ENCODE assay signal across 8 mouse cellular contexts in the genomic region with DNA sequence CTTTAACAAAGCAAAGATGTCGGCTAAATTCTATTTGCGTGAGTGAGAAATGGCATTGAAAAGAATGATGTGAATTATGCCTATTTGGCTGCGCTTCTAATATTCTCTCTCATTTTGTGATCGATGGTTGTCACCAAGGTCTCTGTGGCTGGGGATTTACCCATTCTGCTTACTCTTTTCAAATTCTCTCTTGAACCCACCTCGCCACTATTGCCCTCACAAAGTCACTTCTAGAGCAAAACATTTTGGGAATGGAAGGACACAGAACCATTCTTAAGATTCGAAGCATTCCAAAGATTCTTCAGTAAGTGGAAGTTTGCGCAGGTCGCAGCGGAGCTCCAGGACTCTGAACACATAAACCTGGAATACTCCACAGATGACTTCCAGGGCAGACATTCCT. TPM values are rescaled to one million over a fixed set of nuclear protein-coding genes. Genes with fewer than 3 reads are reported as not detected.
A peak's percentile ranks its signal among the peaks of the same experiment; 100 is the strongest.
DNase-seq lines count a peak whose midpoint lies in the region; ATAC-seq and TF ChIP-seq lines count a peak whose summit lies in the region.

No protein-coding gene starts in this region.

- no peaks in the 10 kb centered on the region for H3K9me3 ChIP-seq in lung, postnatal 0 days (ENCODE audit: low read length)
- no peaks in the 10 kb centered on the region for H3K9me3 ChIP-seq in limb, embryonic 11.5 days (ENCODE audit: control insufficient read depth, low read length)
- H3K9me3 ChIP-seq in neural tube, embryonic 15.5 days (replicated peaks), result no peaks in the 10 kb centered on the region

- TF ChIP-seq EP300 in lung, postnatal 0 days (IDR thresholded peaks at IDR 0.05), result no peak

- H3K9ac ChIP-seq in lung, postnatal 0 days (replicated peaks; ENCODE audit: low read depth), result no peak overlapping the region
- H3K9ac ChIP-seq in limb, embryonic 11.5 days (ENCODE audit: low read length), result 0 out of 2 replicates have a peak overlapping the region, but pooled peaks have one; percentile 50
- H3K9ac ChIP-seq in neural tube, embryonic 15.5 days (replicated peaks), result peak overlapping the region; percentile 21; the same call in 1 of the 2 replicates

- H3K27me3 ChIP-seq in lung, postnatal 0 days (replicated peaks; ENCODE audit: insufficient read depth, low read length), result no peaks in the 10 kb centered on the region
- no peaks in the 10 kb centered on the region for H3K27me3 ChIP-seq in limb, embryonic 11.5 days (ENCODE audit: control insufficient read depth, insufficient read depth, low read length)
- no peaks in the 10 kb centered on the region for H3K27me3 ChIP-seq in neural tube, embryonic 15.5 days (replicated peaks)

- H3K36me3 ChIP-seq in lung, postnatal 0 days (ENCODE audit: insufficient read depth, low read length), result no peaks in the 10 kb centered on the region
- peaks cover 7% of the 10 kb centered on the region for H3K36me3 ChIP-seq in limb, embryonic 11.5 days (ENCODE audit: control insufficient read depth, insufficient read depth, low read length)
- peaks cover 10% of the 10 kb centered on the region for H3K36me3 ChIP-seq in neural tube, embryonic 15.5 days

- peak overlapping the region; percentile 62 for H3K4me2 ChIP-seq in lung, postnatal 0 days (replicated peaks; ENCODE audit: low read depth, low read length)
- H3K4me2 ChIP-seq in limb, embryonic 11.5 days (ENCODE audit: low read depth, severe bottlenecking), result peak overlapping the region; percentile 61
- peak overlapping the region; percentile 62 for H3K4me2 ChIP-seq in neural tube, embryonic 15.5 days

- H3K4me1 ChIP-seq in lung, postnatal 0 days (ENCODE audit: insufficient read depth, low read depth, low read length), result peaks cover 7% of the 10 kb centered on the region; the same call in 1 of the 2 replicates
- H3K4me1 ChIP-seq in limb, embryonic 11.5 days (ENCODE audit: control insufficient read depth, insufficient read depth, low read length), result 0 out of 2 replicates have a peak, but pooled peaks cover 3% of the 10 kb centered on the region
- H3K4me1 ChIP-seq in neural tube, embryonic 15.5 days, result peaks cover 30% of the 10 kb centered on the region

- whole genome bisulfite sequencing in lung, postnatal 0 days, result 4% methylated on average over 9 of the region's 9 CpGs
- 15% methylated on average over 9 of the region's 9 CpGs for WGBS in limb, embryonic 11.5 days
- WGBS in neural tube, embryonic 15.5 days, result 13% methylated on average over 9 of the region's 9 CpGs

- H3K27ac ChIP-seq in lung, postnatal 0 days (ENCODE audit: low read length), result no peak overlapping the region
- H3K27ac ChIP-seq in limb, embryonic 11.5 days (replicated peaks; ENCODE audit: low read depth, low read length), result no peak overlapping the region
- peak overlapping the region; percentile 95; the same call in 1 of the 2 replicates for H3K27ac ChIP-seq in neural tube, embryonic 15.5 days (replicated peaks)

- peak overlapping the region; percentile 71 for H3K4me3 ChIP-seq in lung, postnatal 0 days (ENCODE audit: low read depth, low read length)
- peak overlapping the region; percentile 91 for H3K4me3 ChIP-seq in limb, embryonic 11.5 days (ENCODE audit: low read depth, low read length)
- H3K4me3 ChIP-seq in neural tube, embryonic 15.5 days (replicated peaks), result peak overlapping the region; percentile 87

- TF ChIP-seq CTCF in lung, postnatal 0 days (IDR thresholded peaks at IDR 0.05), result no peak

- no peak for ATAC-seq in lung, postnatal 0 days
- peak; percentile 10; the same call in 1 of the 2 replicates for ATAC-seq in erythroblast, adult 5-6 weeks (replicated peaks; ENCODE audit: low FRiP score, poor library complexity, severe bottlenecking)
- ATAC-seq in limb, embryonic 11.5 days (ENCODE audit: insufficient number of reproducible peaks, low FRiP score, low TSS enrichment, low read depth), result no peak
- ATAC-seq in neural tube, embryonic 15.5 days (ENCODE audit: low FRiP score), result no peak
- no peak for ATAC-seq in monocyte, adult 5-6 weeks (replicated peaks; ENCODE audit: insufficient number of reproducible peaks, low FRiP score, low TSS enrichment, poor library complexity, severe bottlenecking)

- DNase-seq in lung, postnatal 0 days (ENCODE audit: low spot score), result no peak
- DNase-seq in lung, postnatal 25 days (ENCODE audit: low spot score), result no peak
- DNase-seq in limb, embryonic 11.5 days (ENCODE audit: low spot score), result no peak
- DNase-seq in thymus, postnatal 36 days, result no peak
- no peak for DNase-seq in gastrocnemius, postnatal 25 days

RNA-seq across cellular contexts. Expression of a gene that starts 0.5 kb away (rescaled TPM):
- 18.9 and 21.5 TPM in 2 replicates for polyA plus RNA-seq in lung, postnatal 0 days (2015; fragmentation: Nextera tagmentation; extraction: Ambion mirVana)
- 48.2 and 61.7 TPM in 2 replicates for total RNA-seq in erythroblast, adult 5-6 weeks (2015; ENCODE audit: low replicate concordance)
- total RNA-seq in erythroblast, adult 5-6 weeks (2017; ENCODE audit: low replicate concordance), result 46.0 and 54.9 TPM in 2 replicates
- 46.2 and 48.2 TPM in 2 replicates for polyA plus RNA-seq in limb, embryonic 11.5 days (2014; fragmentation: Nextera tagmentation; extraction: Ambion mirVana)
- 35.2 and 37.6 TPM in 2 replicates for polyA plus RNA-seq in neural tube, embryonic 15.5 days (2015; fragmentation: Nextera tagmentation; extraction: Ambion mirVana)
- 48.5 to 60.7 TPM (median 59.6 TPM) in 3 replicates for total RNA-seq in monocyte, adult 5-6 weeks (2017)
- 10 to 100 TPM; 16.5 to 17.9 TPM for total RNA-seq in gastrocnemius, postnatal 25 days (2021)

RNA-seq across cellular contexts. Expression of a gene that starts 21.2 kb away (rescaled TPM):
- polyA plus RNA-seq in lung, postnatal 0 days (2015; fragmentation: Nextera tagmentation; extraction: Ambion mirVana), result 0.29 and 0.45 TPM in 2 replicates
- not detected in 2 replicates for total RNA-seq in erythroblast, adult 5-6 weeks (2015; ENCODE audit: low replicate concordance)
- not detected in 2 replicates for total RNA-seq in erythroblast, adult 5-6 weeks (2017; ENCODE audit: low replicate concordance)
- polyA plus RNA-seq in limb, embryonic 11.5 days (2014; fragmentation: Nextera tagmentation; extraction: Ambion mirVana), result 3.8 and 5.7 TPM in 2 replicates
- polyA plus RNA-seq in neural tube, embryonic 15.5 days (2015; fragmentation: Nextera tagmentation; extraction: Ambion mirVana), result 42.8 and 49.6 TPM in 2 replicates
- total RNA-seq in monocyte, adult 5-6 weeks (2017), result 0.19 TPM in 1 of 3 replicates, not detected in the others
- total RNA-seq in gastrocnemius, postnatal 25 days (2021), result under 1 TPM; 0.23 to 0.32 TPM

RNA-seq across cellular contexts. Expression of a gene that starts 41.5 kb away (rescaled TPM):
- 4.6 and 5.6 TPM in 2 replicates for polyA plus RNA-seq in lung, postnatal 0 days (2015; fragmentation: Nextera tagmentation; extraction: Ambion mirVana)
- total RNA-seq in erythroblast, adult 5-6 weeks (2015; ENCODE audit: low replicate concordance), result not detected in 2 replicates
- 0.14 and 2.6 TPM in 2 replicates for total RNA-seq in erythroblast, adult 5-6 weeks (2017; ENCODE audit: low replicate concordance)
- polyA plus RNA-seq in limb, embryonic 11.5 days (2014; fragmentation: Nextera tagmentation; extraction: Ambion mirVana), result 22.2 and 24.1 TPM in 2 replicates
- 16.4 and 18.0 TPM in 2 replicates for polyA plus RNA-seq in neural tube, embryonic 15.5 days (2015; fragmentation: Nextera tagmentation; extraction: Ambion mirVana)
- 4.2 to 8.3 TPM (median 6.1 TPM) in 3 replicates for total RNA-seq in monocyte, adult 5-6 weeks (2017)
- total RNA-seq in gastrocnemius, postnatal 25 days (2021), result 1 to 10 TPM; 5.3 to 5.4 TPM
